Mouse (Mus musculus): ENCODE data around the gene Uqcc2.

Uqcc2 gene

GRCm38 (mm10) chr17:27123813-27124375 lies 9.8 kb downstream of the Uqcc2 start:
- no peak for DNase-seq (ENCODE audit: low spot score in 2 of 2)

GRCm38 (mm10) chr17:27123103-27123502 lies 10.6 kb downstream of the Uqcc2 start:
- DNase-seq (ENCODE audit: low spot score in 2 of 2): no peak

DNA sequence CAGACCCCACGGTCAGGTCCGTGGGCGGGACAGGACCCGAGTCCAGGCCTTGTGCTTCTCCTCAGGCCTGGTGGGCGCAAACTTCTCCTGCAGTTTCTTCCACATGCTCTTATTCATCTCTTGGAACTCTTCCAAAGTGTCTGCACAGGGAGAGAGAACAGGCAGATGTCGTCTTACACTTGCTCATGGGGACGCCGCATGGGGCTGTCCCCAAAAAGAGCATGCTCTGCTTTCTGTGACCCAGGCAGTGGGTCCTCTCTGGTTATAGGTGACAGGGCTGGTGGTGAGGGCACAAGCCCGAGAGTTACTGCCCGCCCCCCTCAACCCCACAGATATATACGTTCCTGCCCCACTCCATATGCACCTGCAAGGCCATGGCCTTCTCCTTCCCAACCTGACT lies 11.0 kb downstream of the Uqcc2 start:
- DNase-seq (ENCODE audit: low spot score in 2 of 2): no peak

- DNase-seq (ENCODE audit: low spot score in 2 of 2): no peak
Measured at GRCm38 (mm10) chr17:27121781-27122180, 11.9 kb downstream of the Uqcc2 start.

GRCm38 (mm10) chr17:27121266-27121665 lies 12.4 kb downstream of the Uqcc2 start:
- DNase-seq (ENCODE audit: low spot score in 2 of 2): no peak

DNA sequence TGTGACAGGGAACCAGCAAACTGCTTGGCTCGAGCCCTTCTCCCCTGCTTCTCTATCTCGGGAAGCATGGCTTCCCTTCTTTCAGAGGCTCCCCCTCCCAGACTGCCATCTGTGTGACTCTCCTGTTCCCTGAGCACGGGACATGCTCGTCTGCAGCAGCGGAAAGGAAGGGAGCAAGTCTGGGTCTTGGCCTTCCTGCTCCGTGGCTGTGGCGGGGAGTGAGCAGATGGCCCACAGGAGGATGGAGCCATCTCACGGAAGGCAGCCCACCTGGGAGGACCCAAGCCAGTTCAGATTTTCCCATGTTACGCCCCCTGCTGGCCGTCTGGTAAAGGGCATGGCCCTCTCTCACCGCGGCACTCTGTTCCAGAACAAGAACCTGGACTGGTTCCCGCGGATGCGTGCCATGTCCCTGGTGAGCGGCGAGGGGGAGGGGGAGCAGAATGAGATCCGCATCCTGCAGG lies 13.1 kb downstream of the Uqcc2 start:
- DNase-seq (ENCODE audit: low spot score in 2 of 2): no peak

DNA sequence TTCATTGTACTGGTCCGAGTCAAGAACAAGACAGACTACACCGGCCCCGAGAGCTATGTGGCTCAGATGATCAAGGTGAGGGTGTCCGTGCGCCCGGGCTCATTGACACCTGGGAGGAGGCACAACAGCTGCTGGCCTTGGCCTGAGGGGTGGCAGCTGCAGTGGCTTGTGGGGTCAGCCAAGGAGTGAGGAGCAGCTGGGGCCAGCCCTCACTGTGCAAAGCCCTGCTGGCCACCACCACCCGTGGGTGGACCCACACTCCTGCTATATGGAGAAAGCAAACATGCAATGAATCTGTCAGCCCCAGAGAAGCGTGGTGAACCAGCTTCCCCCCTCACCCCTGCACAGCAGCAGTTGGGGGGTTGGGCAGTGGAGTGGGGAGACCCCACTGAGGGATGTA lies 13.8 kb downstream of the Uqcc2 start:
- no peak for DNase-seq (ENCODE audit: low spot score in 2 of 2)

DNA sequence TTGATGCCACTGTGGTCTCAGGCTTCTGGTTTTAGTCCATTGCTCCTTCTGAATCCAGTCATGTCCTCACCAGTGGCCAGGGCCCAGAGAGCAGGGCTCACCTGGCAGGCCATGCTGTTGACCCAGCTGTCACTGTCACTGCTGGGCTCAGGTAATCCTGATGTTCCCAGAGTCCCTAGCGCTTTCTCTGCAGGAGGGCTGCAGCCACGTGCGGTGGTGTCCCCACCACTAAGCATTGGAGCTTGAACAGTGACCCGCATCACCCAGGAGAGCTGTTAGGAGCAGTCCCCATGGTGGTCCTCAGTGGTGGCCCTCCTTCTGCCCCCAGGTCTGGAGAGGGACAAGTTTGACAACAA lies 14.2 kb downstream of the Uqcc2 start:
- DNase-seq (ENCODE audit: low spot score in 2 of 2): no peak

GRCm38 (mm10) chr17:27118676-27119539 lies 14.8 kb downstream of the Uqcc2 start:
- DNase-seq (ENCODE audit: low spot score in 2 of 2): no peak

DNA sequence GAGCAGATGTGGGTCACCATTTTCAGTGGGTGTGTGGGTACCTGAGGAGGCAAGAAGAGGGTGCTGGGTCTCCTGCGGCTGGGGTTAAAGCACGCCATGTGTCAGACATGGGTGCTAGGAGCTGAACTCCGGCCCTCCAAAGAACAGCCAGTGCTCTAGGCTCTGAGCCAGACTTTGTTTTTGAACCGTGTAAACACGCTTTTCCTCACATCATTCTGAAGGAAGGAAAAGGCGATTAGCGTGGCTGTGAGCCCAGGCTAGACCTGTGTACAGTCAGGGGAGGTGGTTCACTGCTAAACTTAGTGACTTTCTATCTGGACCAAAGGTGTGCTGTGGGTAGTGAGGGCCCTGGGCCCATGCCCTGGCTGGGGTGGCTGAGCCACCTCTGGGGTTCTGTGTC lies 23.6 kb downstream of the Uqcc2 start:
- no peak for DNase-seq (ENCODE audit: low spot score in 2 of 2)

- DNase-seq (ENCODE audit: low spot score in 2 of 2): no peak
Measured at GRCm38 (mm10) chr17:27107936-27108335, 25.8 kb downstream of the Uqcc2 start.

- DNase-seq (ENCODE audit: low spot score in 2 of 2): peak in 1 of 2 experiments; percentile 25
Measured at GRCm38 (mm10) chr17:27106745-27107144, 27.0 kb downstream of the Uqcc2 start.

- DNase-seq (ENCODE audit: low spot score in 2 of 2): no peak
Measured at GRCm38 (mm10) chr17:27105698-27106470, 27.8 kb downstream of the Uqcc2 start.

DNA sequence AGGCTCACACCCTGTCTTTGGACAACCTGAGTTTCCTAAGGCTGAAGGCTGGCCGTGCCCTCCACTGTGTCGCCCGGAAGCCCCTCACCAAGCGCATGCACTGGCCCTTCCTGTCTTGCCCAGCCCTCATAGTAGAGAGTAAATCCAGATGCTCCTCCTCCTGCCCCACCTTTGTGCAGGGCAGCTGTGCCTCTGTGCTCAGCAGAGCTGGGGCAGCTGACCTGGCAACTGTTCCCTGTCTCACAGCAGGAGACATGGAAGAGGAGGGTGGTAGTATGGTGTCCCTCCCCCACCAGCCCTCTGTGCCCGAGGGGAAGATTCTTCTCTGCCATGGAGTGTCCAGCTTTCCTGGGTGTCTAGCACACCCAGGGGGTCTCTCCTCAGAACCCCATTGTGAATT lies 32.0 kb downstream of the Uqcc2 start:
- DNase-seq (ENCODE audit: low spot score in 2 of 2): no peak

- DNase-seq (ENCODE audit: low spot score in 2 of 2): no peak
Measured at GRCm38 (mm10) chr17:27095690-27096089, 38.0 kb downstream of the Uqcc2 start.

DNA sequence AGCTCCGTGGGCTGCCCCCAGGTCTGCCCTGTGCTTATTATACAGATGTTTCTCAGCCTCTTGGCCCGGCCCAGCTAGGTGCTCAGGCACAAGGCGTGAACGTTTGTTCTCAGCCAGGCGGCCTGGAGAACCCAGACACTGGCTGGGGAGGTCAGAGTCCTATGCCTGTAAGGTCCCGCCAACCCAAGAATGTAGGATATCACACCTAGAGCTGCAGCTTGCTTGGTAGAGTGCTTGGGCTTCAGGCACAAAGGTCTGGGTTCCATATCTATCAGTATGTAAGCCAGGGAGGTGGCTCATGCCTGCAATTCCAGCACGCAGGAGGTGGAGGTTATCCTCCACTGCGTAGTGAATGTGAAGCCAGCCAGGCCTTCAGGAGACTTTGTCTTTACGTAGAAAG lies 43.6 kb downstream of the Uqcc2 start:
- DNase-seq (ENCODE audit: low spot score in 2 of 2): no peak

GRCm38 (mm10) chr17:27087426-27087825 lies 46.3 kb downstream of the Uqcc2 start:
- DNase-seq (ENCODE audit: low spot score in 2 of 2): peak; percentile 23 to 36

DNA sequence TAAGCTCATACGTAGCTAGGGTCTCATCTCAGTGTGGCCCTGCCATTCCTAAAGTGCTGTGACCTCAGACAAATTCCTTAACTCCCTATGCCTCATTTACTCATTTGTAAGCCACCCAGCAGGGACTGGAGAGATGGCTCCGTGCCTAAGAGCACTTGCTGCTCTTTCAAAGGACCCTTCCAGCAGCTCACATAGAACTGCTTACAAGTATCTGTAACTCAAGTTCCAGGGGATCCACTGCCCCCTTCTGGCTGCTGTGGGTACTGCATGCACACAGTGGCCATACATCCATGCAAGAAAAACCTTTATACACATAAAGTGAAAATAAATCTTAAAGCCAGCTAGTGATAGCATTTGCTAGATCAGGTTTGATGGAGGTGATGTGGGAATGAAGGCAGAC lies 48.0 kb downstream of the Uqcc2 start:
- DNase-seq (ENCODE audit: low spot score in 2 of 2): peak; percentile 51 to 63

- no peak for DNase-seq (ENCODE audit: low spot score in 2 of 2)
Measured at GRCm38 (mm10) chr17:27083601-27084000, 50.1 kb downstream of the Uqcc2 start.

GRCm38 (mm10) chr17:27082796-27083195 lies 50.9 kb downstream of the Uqcc2 start:
- DNase-seq (ENCODE audit: low spot score in 2 of 2): no peak

GRCm38 (mm10) chr17:27081868-27082267 lies 51.8 kb downstream of the Uqcc2 start:
- DNase-seq (ENCODE audit: low spot score in 2 of 2): no peak

GRCm38 (mm10) chr17:27078499-27078898 lies 55.2 kb downstream of the Uqcc2 start:
- DNase-seq (ENCODE audit: low spot score in 2 of 2): no peak

DNA sequence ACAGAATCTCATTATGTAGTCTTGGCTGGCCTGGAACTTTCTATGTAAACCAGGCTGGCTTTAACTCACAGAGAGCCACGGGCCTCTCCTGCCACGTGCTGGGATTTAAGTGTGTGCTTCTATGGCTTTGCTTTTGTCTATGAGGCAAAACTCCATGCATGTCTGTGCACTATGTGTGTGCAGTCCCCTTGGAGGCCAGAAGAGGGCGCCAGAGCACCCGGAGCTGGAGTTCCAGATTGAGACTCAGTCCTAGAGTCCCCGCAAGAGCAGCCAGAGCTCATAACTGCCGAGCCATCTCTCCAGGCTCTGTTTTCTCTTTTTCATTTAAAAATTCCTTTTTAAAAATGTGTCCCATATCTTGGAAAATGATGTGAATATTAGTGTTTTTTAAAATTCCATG lies 55.8 kb downstream of the Uqcc2 start:
- no peak for DNase-seq (ENCODE audit: low spot score in 2 of 2)
